Mouse (Mus musculus): ENCODE data around the gene Golt1b.

GRCm38 (mm10) chr6:142379961-142380360 lies 7.1 kb upstream of the Golt1b start:
- no peak for TF ChIP-seq CTCF (IDR thresholded peaks at IDR 0.05; ENCODE audit: extremely low read depth, insufficient read length, insufficient replicate concordance, low read depth, low read length)
- no peak for TF ChIP-seq POLR2A (IDR thresholded peaks at IDR 0.05; ENCODE audit: low read depth, low read length)

Data from small intestine, adult 2 months (tissue).